Mouse (Mus musculus) embryonic facial prominence, embryonic 10.5 days (tissue): ENCODE measurements around the gene Olfr507. TPM values are rescaled to one million over a fixed set of nuclear protein-coding genes. Genes with fewer than 3 reads are reported as not detected.

Experiments
- polyA plus RNA-seq: library from polyadenylated mRNA; unstranded; fragments of >200 nt; fragmentation: Nextera tagmentation; extraction: Ambion mirVana; gene quantifications from 2 replicates; pipeline ENCODE4 v1.2.1, GENCODE M21; 2016

The Olfr507 gene
- polyA plus RNA-seq, 1 experiment from 2014 or later, result not detected

Other genes starting within 250 kb of the Olfr507 start
- gene Olfr495, start 228.6 kb upstream of the Olfr507 start, polyA plus RNA-seq, result not detected in 2 replicates
- gene Olfr497, start 201.4 kb upstream of the Olfr507 start, polyA plus RNA-seq, result not detected in 2 replicates
- not detected in 2 replicates for gene Olfr498, start 156.5 kb upstream of the Olfr507 start, polyA plus RNA-seq
- not detected in 2 replicates for gene Olfr502, start 96.7 kb upstream of the Olfr507 start, polyA plus RNA-seq
- not detected in 2 replicates for gene Olfr503, start 77.3 kb upstream of the Olfr507 start, polyA plus RNA-seq
- gene Olfr504, start 56.0 kb upstream of the Olfr507 start, polyA plus RNA-seq, result not detected in 2 replicates
- not detected in 2 replicates for gene Olfr506, start 11.0 kb upstream of the Olfr507 start, polyA plus RNA-seq
- gene Olfr508, start 8.2 kb downstream of the Olfr507 start, polyA plus RNA-seq, result not detected in 2 replicates
- not detected in 2 replicates for gene Olfr509, start 30.1 kb downstream of the Olfr507 start, polyA plus RNA-seq
- not detected in 2 replicates for gene Olfr510, start 44.6 kb downstream of the Olfr507 start, polyA plus RNA-seq
- gene Olfr512, start 91.5 kb downstream of the Olfr507 start, polyA plus RNA-seq, result not detected in 2 replicates
- not detected in 2 replicates for gene Olfr513, start 129.2 kb downstream of the Olfr507 start, polyA plus RNA-seq
- gene Olfr514, start 204.2 kb downstream of the Olfr507 start, polyA plus RNA-seq, result not detected in 2 replicates
- not detected in 2 replicates for gene Olfr516, start 228.7 kb downstream of the Olfr507 start, polyA plus RNA-seq